Mouse (Mus musculus) heart, embryonic 12.5 days (tissue): Measurements from ENCODE around the gene Kbtbd4. TPM values are rescaled to one million over a fixed set of nuclear protein-coding genes. Genes with fewer than 3 reads are reported as not detected.

ENCODE experiments used
- ATAC-seq: fragments of 200-750 bp; cut with Nextera tagmentation; 2 replicates; pipeline ENCODE4 v1.8.0; 2017; ENCODE audit warnings: moderate TSS enrichment, moderate library complexity; ENCODE audit not compliant: insufficient number of reproducible peaks, low FRiP score
- H3K27ac ChIP-seq: fragments of 300-500 bp; sonication (generic); 2 replicates; pipeline ENCODE4 v1.5.1; 2016; ENCODE audit warnings: mild to moderate bottlenecking, moderate library complexity; ENCODE audit not compliant: poor library complexity, severe bottlenecking
- H3K27me3 ChIP-seq: fragments of 300-500 bp; sonication (generic); replicated peaks from 2 replicates; pipeline ENCODE4 v1.6.1; 2016; ENCODE audit warnings: mild to moderate bottlenecking, moderate library complexity
- H3K36me3 ChIP-seq: fragments of 300-500 bp; sonication (generic); 2 replicates; pipeline ENCODE4 v1.6.1; 2016; ENCODE audit warnings: mild to moderate bottlenecking, moderate library complexity
- H3K4me1 ChIP-seq: fragments of 300-500 bp; sonication (generic); replicated peaks from 2 replicates; pipeline ENCODE4 v1.6.1; 2016; ENCODE audit warnings: mild to moderate bottlenecking
- H3K4me2 ChIP-seq: fragments of 300-500 bp; sonication (generic); 2 replicates; pipeline ENCODE4 v1.6.1; 2016; ENCODE audit warnings: mild to moderate bottlenecking, moderate library complexity
- H3K4me3 ChIP-seq: fragments of 300-500 bp; sonication (generic); 2 replicates; pipeline ENCODE4 v1.5.1; 2016; ENCODE audit warnings: mild to moderate bottlenecking
- H3K9ac ChIP-seq: fragments of 300-500 bp; sonication (generic); 2 replicates; pipeline ENCODE4 v1.6.1; 2016; ENCODE audit warnings: mild to moderate bottlenecking, moderate library complexity
- H3K9me3 ChIP-seq: fragments of 300-500 bp; sonication (generic); replicated peaks from 2 replicates; pipeline ENCODE4 v1.6.1; 2016; ENCODE audit warnings: mild to moderate bottlenecking, moderate library complexity
- WGBS: fragments of 180-500 bp; shearing (Covaris S2); methylation state at CpG from one replicate; pipeline ENCODE4 v1.1.7; 2016; 5-methylcytosine and 5-hydroxymethylcytosine counted together
- polyA plus RNA-seq: library from polyadenylated mRNA; unstranded; fragments of >200 nt; fragmentation: Nextera tagmentation; extraction: Ambion mirVana; gene quantifications from 2 replicates; pipeline ENCODE4 v1.2.1, GENCODE M21; 2016

The Kbtbd4 gene
- polyA plus RNA-seq, 1 experiment from 2014 or later: 27.3 TPM

- Histone ChIP-seq H3K4me1 (peaks cover 12% of the 10 kb centered on the region), H3K27me3 (no peaks in the 10 kb centered on the region), H3K9ac (no peak overlapping the region), H3K4me2 (no peak overlapping the region), H3K36me3 (peaks cover 8% of the 10 kb centered on the region; the same call in 1 of the 2 replicates), H3K4me3 (no peak overlapping the region), H3K27ac (no peak overlapping the region), H3K9me3 (no peaks in the 10 kb centered on the region)
- ATAC-seq: no peak
- WGBS: 95% methylated on average over 2 of the region's 2 CpGs
These were observed 55.5 kb downstream of the Kbtbd4 start for GRCm38 (mm10) chr2:90960012-90960411.

Other genes starting within 250 kb of the Kbtbd4 start
- gene Nup160, start 227.5 kb upstream of the Kbtbd4 start, polyA plus RNA-seq: 34.7 and 34.8 TPM in 2 replicates
- 73.7 and 80.2 TPM in 2 replicates for gene Fnbp4, start 159.4 kb upstream of the Kbtbd4 start, polyA plus RNA-seq
- 1.1 and 1.4 TPM in 2 replicates for gene Agbl2, start 122.0 kb upstream of the Kbtbd4 start, polyA plus RNA-seq
- gene Mtch2, start 57.6 kb upstream of the Kbtbd4 start, polyA plus RNA-seq: 201 and 211 TPM in 2 replicates
- gene C1qtnf4, start 18.9 kb upstream of the Kbtbd4 start, polyA plus RNA-seq: 16.5 and 18.9 TPM in 2 replicates
- 332 and 336 TPM in 2 replicates for gene Ndufs3, start 87 bp downstream of the Kbtbd4 start, polyA plus RNA-seq
- gene Celf1, start 35.6 kb downstream of the Kbtbd4 start, polyA plus RNA-seq: 136 and 141 TPM in 2 replicates
- 17.2 and 17.8 TPM in 2 replicates for gene Rapsn, start 130.9 kb downstream of the Kbtbd4 start, polyA plus RNA-seq
- gene Psmc3, start 149.3 kb downstream of the Kbtbd4 start, polyA plus RNA-seq: 245 and 252 TPM in 2 replicates
- gene Slc39a13, start 165.7 kb downstream of the Kbtbd4 start, polyA plus RNA-seq: 42.5 and 44.3 TPM in 2 replicates
- gene Spi1, start 177.7 kb downstream of the Kbtbd4 start, polyA plus RNA-seq: 3.0 and 3.1 TPM in 2 replicates
- 1,039 and 1,047 TPM in 2 replicates for gene Mybpc3, start 213.4 kb downstream of the Kbtbd4 start, polyA plus RNA-seq